Mouse (Mus musculus) retina, embryonic 14.5 days (tissue): ENCODE results near the gene Rpl7a.

ENCODE experiments used
- DNase-seq: peaks from one replicate; pipeline ENCODE4 v3.0.0-alpha.2; 2015; ENCODE audit warnings: low spot score

Rpl7a gene

DNA sequence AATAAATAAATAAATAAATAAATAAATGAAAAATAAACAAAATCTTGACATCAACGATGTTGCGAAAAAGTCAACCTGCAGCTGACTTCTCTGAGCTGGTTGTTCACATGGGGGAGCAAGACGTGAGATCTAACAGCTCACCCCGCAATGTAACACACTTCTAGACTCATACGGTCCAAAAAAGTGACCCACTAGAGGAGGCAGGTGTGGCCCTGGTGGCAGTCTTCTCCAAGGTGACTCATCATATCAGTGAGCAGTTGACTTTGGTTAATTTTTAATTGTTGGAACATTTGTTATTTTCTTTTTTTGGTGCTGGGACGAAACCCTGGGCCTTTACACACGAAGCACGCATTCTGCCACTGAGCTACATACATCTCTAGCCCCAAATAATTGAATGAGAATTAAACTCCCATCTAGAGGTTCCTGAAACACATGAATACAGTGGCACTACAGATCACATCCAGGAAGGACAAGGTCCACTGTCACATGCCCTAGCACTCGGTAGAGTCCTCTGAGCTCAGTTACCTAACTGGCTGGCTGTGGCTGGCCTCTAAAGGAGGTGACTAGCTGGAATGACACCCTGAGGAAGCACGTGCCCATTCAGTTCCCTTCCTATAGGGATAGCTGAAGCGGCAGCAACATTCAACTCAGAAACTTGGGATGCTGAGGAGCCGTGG, 46.4 kb downstream of the Rpl7a start:
- no peak for DNase-seq

DNA sequence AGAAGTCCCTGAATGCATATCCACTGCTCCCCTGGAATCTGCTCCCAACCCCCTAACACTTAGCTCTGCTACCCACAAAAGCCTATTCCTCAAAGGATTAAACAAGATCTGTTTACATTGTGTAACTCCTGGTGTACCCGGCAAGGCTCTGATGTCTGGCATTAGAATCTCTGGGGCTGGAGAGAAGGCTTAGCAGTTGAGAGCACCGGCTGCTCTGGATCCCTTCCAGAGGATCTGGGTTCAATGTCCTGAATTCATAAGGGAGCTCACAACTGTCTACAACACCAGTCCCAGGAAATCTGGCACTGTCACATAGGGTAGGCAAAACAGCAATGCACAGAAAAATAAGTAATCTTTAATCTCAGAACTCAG, 46.9 kb downstream of the Rpl7a start:
- no peak for DNase-seq

GRCm38 (mm10) chr2:26960756-26961155, 50.2 kb downstream of the Rpl7a start:
- peak; percentile 15 for DNase-seq
